Mouse (Mus musculus): ENCODE results near the gene Defb11. TPM values are rescaled to one million over a fixed set of nuclear protein-coding genes. Genes with fewer than 3 reads are reported as not detected.

The Defb11 gene
- polyA plus RNA-seq (2017; shearing (Covaris generic)) = not detected

DNA sequence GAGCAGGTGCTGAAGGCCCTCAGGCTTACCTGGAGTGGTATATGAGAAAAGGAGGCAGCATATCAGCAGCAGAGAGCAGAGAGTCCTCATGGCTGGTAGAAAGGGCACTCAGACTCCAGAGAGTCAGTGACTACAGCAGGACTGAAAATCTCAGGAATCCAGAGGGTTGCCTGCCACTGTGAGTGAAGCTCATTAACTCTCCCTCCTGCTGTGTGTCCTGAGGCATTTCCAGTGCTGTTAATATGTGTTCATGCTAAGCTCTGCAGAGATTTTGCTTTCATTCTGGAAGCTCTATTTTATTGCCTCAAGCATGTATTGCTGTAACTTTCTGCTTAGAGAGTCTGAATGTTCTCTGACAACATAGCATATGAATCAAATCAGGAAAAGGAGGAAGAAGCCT, at the start of gene Defb11:
TSS of gene Defb11 (minus strand) at position 123 of the 400 bp plus-strand sequence.

DNA sequence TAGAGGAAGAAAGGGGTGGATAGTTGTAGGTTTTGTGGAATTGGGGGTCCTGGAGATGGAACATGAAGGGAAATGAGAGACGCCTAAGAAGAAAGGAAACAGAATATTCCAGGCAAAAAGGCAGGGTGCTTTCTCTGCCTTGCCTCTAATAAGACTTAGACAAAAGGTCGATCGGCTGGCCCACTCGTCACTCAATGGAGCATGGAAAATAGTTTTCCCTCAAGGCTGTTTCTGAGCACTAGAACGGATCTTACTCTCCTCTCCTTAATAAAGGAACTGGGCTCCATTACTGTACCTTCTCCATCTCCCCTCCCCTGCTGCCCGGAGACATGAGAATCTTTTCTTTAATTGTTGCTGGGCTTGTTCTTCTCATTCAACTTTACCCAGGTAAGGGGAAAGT, 40.2 kb upstream of the Defb11 start, which contains the start of gene Defb13:
TSS of gene Defb13 (plus strand) at position 301 of the 400 bp plus-strand sequence.

DNA sequence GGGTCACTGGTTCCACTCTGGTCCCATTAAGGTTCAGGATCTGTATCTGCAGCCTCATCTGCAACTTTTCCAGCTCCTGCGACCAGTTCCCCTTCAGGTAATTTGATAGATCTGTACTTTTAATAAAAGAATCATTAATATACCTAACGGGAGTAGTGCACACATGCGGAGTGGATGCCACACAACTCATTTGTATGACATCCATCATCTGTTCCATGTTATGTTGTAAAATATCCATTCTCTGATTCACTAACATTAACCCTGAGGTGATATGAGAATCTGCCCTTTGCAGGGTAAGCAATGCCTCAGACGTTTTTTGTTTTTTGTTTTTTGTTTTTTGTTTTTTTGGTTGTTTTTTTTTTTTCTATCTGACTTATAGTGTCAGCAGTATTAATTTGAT, 31.8 kb upstream of the Defb11 start, which contains the start of gene Defb35:
TSS of gene Defb35 (plus strand) at position 301 of the 400 bp plus-strand sequence.

DNA sequence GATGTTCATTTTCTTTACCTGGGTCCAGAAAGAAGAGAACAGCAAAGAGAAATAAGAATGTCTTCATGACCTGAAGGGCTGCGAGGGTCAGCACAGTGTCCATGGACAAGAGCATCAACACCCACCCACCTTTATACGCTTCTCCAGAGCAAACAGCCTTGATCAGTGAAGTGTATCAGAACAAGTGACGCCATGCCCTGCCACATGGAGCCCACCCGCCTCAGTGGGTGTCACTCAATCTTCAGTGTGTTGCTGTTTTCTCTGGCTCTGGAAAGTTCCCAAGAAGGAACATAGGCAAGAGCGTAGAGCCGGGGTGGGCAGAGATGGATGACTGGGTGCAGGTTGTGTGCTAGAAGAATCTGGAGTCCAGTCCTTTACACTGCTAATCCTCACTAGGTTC, 26.4 kb upstream of the Defb11 start, which contains the start of gene Defb15:
TSS of gene Defb15 (minus strand) at position 101 of the 400 bp plus-strand sequence.

DNA sequence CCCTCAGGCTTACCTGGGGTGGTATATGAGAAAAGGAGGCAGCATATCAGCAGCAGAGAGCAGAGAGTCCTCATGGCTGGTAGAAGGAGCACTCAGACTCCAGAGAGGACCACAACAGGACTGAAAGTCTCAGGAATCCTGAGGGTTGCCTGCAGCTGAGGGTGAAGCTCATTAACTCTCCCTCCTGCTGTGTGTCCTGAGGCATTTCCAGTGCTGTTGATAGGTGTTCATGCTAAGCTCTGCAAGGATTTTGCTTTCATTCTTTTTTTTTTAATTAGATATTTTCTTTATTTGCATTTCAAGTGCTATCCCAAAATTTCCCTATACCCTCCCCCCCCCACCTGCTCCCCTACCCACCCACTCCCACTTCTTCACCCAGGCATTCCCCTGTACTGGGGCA, 20.9 kb downstream of the Defb11 start, which contains the start of gene Defb9:
TSS of gene Defb9 (minus strand) at position 101 of the 400 bp plus-strand sequence.

DNA sequence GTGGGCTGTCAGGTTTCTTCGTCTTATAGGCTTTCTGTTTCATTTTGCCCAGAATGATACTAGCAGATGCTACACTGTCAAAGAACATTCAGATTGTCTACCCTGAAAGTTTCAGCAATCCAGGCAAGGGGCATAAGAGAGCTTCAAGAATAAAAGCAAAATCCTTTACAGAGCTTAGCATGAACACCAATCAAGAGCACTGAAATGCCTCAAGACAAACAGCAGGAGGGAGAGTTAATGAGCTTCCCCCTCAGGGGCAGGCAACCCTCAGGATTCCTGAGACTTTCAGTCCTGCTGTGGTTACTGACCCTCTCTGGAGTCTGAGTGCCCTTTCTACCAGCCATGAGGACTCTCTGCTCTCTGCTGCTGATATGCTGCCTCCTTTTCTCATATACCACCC, 47.6 kb downstream of the Defb11 start, which contains the start of gene Defb10:
TSS of gene Defb10 (plus strand) at position 316 of the 400 bp plus-strand sequence.

Other genes with a start within 250 kb of the Defb11 start
- not detected for gene Defa34, start 240.6 kb downstream of the Defb11 start, polyA plus RNA-seq (2017; shearing (Covaris generic))
- gene AY761184, start 202.8 kb downstream of the Defb11 start, polyA plus RNA-seq (2017; shearing (Covaris generic)) = not detected
- not detected for gene Defa24, start 171.9 kb downstream of the Defb11 start, polyA plus RNA-seq (2017; shearing (Covaris generic))
- gene Defb50, start 82.9 kb downstream of the Defb11 start, polyA plus RNA-seq (2017; shearing (Covaris generic)) = not detected
- not detected for gene Defb2, start 66.5 kb downstream of the Defb11 start, polyA plus RNA-seq (2017; shearing (Covaris generic))
- gene Defb10, start 47.5 kb downstream of the Defb11 start, polyA plus RNA-seq (2017; shearing (Covaris generic)) = not detected
- not detected for gene Defb9, start 21.0 kb downstream of the Defb11 start, polyA plus RNA-seq (2017; shearing (Covaris generic))
- gene Defb15, start 26.3 kb upstream of the Defb11 start, polyA plus RNA-seq (2017; shearing (Covaris generic)) = not detected
- not detected for gene Defb35, start 31.9 kb upstream of the Defb11 start, polyA plus RNA-seq (2017; shearing (Covaris generic))
- not detected for gene Defb13, start 40.4 kb upstream of the Defb11 start, polyA plus RNA-seq (2017; shearing (Covaris generic))
- gene Fam90a1a, start 52.3 kb upstream of the Defb11 start, polyA plus RNA-seq (2017; shearing (Covaris generic)) = under 1 TPM in 1 of 2 experiments, not detected in 1; 0.25 TPM
- gene Ccdc70, start 63.4 kb upstream of the Defb11 start, polyA plus RNA-seq (2017; shearing (Covaris generic)) = not detected
- gene Atp7b, start 153.9 kb upstream of the Defb11 start, polyA plus RNA-seq (2017; shearing (Covaris generic)) = under 1 TPM; 0.04 to 0.10 TPM
- gene Alg11, start 154.3 kb upstream of the Defb11 start, polyA plus RNA-seq (2017; shearing (Covaris generic)) = 1 to 10 TPM; 7.6 to 9.9 TPM
- gene Nek5, start 218.6 kb upstream of the Defb11 start, polyA plus RNA-seq (2017; shearing (Covaris generic)) = under 1 TPM; 0.15 to 0.17 TPM

Measured in activated CD4-positive, CD25-positive, alpha-beta regulatory T cell (primary cell).